Mouse (Mus musculus): Measurements from ENCODE around the gene Oaz3.

Gene Oaz3

GRCm38 (mm10) chr3:94456529-94457000 is 12.8 kb upstream of the Oaz3 start:
- DNase-seq = peak; percentile 74

- DNase-seq = no peak
Observed at GRCm38 (mm10) chr3:94449377-94449776, 5.7 kb upstream of the Oaz3 start.

DNA sequence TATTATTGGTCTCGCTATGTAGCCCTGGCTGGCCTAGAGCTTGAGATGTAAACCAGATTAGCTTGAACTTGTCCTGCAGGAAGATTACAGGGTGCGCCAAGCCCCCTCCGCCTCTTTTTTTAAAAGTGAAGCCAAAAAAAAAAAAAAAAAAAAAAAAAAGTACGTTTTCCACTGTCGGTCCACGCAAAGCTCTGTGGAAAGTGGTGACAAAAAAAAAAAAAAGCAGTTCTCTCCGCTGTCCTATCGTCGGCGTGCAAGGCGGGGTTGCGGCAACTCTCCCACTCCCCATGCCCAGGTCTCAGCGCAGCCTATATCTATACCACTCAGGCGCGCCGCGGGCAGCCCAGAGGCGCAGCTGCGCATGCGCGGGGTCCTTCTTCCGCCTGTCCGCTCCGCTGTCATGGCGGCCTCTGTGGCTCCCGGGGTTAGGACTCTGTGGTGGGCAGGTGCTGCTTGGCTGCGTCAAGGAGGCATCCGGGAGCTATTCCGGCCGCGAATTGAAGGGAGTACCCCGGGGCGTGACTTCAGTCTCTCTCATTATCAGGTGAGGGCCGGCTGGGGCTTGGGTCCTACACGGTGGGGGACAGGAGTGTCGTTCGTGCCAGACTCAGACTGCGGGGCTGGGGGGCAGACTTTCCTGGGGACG is 641 bp downstream of the Oaz3 start, which contains the start of gene Mrpl9:
Gene Mrpl9, plus strand, starts transcription at position 368 of the 646 bp plus-strand sequence.
- peak; percentile 94 for DNase-seq

DNA sequence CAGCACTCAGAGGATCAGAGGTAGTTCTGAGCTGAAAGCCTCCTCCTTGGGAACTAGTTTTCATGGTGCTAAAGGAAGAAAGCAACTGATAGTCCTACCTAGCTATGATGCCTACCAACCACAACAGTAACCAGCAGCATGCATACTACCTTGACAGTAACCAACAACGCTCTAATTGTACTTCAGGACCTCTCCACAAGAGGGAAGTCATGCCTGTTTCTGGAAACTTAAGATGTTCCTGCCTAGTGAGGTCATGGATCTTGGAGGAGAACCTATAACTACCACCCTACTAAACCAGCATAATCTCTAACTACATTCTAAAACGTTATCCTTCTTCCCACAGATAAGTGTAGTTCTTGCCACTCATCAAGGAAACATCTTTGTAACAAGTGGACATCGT is 2.5 kb downstream of the Oaz3 start:
- DNase-seq = no peak

GRCm38 (mm10) chr3:94436420-94436819 is 7.3 kb downstream of the Oaz3 start:
- no peak for DNase-seq

- DNase-seq = no peak
Observed at GRCm38 (mm10) chr3:94434305-94434704, 9.4 kb downstream of the Oaz3 start.

DNA sequence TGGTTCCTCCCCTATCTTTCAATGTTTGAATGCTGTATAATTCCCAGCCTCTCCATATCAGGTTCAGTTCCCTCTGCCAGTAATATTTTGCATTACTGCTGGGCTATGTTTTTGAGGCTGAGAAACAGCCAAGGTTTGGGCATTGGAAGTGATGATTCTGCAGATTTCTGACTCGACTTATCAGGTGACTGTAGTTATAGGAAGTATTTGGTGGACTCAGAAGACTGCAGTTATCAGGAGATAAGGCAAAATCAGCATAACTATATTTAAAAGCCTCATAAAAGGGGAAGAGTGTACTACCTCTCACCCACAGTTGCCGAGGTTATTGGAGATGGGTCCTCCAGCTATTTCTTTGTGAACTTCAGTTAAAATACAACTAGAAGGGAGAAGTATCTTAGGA is 12.7 kb downstream of the Oaz3 start:
- no peak for DNase-seq

GRCm38 (mm10) chr3:94413031-94413679 is 30.6 kb downstream of the Oaz3 start, which contains the start of gene Tdrkh:
TSS of gene Tdrkh (plus strand) at chr3:94413273.
- DNase-seq = peak; percentile 97

GRCm38 (mm10) chr3:94412530-94412929 is 31.2 kb downstream of the Oaz3 start:
- DNase-seq = no peak

DNA sequence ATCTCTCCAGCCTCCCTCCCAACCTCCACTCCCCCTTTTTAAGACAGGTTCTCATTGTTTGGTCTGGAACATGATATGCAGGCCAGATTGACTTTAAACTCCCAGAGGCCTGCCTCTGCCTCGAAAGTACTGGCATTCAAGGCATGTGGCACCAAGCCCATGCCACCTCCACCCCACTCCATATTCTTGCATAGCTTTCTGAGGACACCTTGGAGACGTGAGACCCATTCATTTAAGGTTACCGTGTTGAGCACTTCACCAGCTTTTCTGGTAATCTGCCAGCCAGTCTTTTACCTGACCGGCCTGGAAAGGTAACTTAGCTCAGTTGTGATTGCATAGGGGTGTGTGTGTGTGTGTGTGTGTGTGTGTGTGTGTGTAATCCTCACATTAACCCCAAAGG is 38.2 kb downstream of the Oaz3 start:
- no peak for DNase-seq

- no peak for DNase-seq
Observed at GRCm38 (mm10) chr3:94404366-94405054, 39.2 kb downstream of the Oaz3 start.

- DNase-seq = no peak
Observed at GRCm38 (mm10) chr3:94402451-94402850, 41.3 kb downstream of the Oaz3 start.

DNA sequence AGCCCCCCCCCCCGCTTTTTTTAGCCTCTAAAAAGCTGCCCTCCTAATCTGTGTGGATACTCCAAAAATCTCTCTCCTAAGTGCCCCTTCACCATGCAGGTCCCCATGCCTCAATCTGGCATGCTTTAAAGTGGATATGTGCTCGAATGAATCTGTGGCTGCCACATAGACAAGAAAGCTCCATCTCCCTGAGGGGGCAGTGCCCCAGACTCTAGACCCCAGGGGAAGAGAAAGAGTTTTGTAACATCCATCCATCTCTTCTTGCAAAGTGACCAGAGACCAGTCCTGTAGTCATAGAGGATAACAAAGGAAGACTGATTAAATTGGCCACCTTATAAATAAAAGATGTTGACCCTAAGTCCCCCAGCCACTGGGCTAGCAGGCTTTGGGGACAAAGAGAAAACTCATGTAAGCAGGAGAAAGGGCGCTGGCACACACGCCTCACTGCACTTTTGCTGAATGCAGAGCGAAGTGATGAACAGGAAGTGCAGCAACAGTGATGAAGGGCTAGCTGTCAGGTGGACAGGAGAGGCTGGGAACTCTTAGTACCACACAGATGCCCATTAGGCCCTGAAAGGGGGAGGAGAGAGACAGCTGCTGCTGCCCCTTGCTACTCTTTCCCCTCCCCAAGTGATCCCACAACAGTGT is 43.9 kb downstream of the Oaz3 start:
- DNase-seq = no peak

DNA sequence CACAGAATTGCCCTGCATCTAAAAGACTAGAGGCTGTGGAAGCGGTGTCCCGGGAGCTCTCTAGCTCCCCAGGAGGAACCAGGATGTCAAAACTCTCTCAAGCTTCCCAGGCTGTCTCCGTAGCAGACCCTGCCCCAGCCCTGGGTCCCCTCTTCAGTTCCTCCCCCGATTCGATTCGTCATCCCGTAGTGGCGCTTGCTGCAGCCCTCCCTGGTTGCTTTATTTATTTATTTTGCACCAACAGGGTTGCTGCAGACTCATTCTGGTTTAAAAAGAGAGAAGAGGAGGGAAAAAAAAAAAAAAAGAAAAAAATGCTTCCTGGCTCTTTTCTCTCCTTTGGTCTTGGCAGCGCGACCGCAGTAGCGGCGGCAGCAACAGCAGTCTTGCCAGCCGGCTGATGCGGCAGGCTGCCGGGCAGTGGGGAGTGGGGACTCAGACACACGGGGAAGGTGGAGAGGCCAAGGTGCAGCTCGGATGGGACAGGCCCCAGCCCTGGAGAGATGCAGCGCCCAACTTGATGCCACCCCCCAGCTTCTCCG is 44.7 kb downstream of the Oaz3 start:
- no peak for DNase-seq

GRCm38 (mm10) chr3:94398217-94398616 is 45.5 kb downstream of the Oaz3 start, which contains the start of gene Lingo4:
TSS of gene Lingo4 (plus strand) at chr3:94398517.
- DNase-seq = no peak

- DNase-seq = no peak
Observed at GRCm38 (mm10) chr3:94396851-94397250, 46.9 kb downstream of the Oaz3 start.

- DNase-seq = no peak
Observed at GRCm38 (mm10) chr3:94396336-94396735, 47.4 kb downstream of the Oaz3 start.

DNA sequence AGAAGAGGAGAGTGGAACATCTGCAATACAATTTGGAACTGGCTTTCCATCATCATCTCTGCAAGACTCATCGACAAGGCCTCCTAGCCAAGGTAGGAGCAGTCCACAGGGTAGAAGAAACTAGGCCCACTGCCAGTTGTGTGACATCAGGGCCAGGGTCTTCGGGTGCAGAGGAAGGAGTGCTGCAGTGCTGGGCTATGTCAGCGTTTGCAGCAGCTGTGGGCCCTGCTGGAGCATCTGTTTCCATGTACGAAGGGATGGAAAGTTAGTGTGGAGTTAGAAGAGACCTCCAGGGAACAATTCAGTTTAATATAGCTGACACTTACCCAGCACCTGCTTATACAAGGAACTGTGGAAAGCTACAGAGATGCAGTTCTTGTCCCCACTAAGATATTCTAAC is 50.7 kb downstream of the Oaz3 start:
- no peak for DNase-seq

GRCm38 (mm10) chr3:94392128-94392527 is 51.6 kb downstream of the Oaz3 start:
- no peak for DNase-seq

DNA sequence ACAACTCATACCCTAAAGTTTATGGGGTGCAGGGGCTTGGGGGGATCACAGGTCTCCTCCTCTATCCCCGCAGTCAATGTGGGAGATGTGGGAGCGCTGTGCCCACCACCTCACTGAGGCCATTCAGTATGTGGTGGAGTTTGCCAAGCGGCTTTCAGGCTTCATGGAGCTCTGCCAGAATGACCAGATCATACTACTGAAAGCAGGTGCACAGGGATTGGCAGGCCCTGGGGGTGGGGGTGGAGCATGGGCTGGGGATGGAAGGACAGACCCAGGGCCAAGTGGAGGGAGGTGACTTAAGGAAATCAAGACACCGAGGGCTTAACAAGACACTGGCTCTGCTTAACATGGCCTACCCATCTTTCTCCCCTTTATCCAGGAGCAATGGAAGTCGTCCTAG is 52.7 kb downstream of the Oaz3 start:
- no peak for DNase-seq

DNA sequence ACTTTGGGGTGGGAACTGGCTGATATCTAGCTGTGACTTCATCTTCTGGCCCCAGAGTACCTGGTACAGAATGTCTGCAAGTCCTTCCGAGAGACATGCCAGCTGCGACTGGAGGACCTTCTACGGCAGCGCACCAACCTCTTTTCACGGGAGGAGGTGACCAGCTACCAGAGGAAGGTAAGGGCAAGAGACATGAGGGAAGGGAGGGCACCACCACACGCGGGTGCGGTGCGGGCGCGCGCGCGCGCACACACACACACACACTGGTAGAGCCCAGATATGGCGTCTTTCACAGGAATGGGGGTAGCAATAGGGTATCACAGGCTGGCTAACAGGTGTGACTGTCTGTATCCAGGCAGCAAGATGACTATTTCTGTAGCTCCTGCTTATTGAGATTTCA is 54.3 kb downstream of the Oaz3 start:
- no peak for DNase-seq

GRCm38 (mm10) chr3:94388047-94388446 is 55.7 kb downstream of the Oaz3 start:
- DNase-seq = no peak

- no peak for DNase-seq
Observed at GRCm38 (mm10) chr3:94387391-94387790, 56.3 kb downstream of the Oaz3 start.

Measured in cerebellum, adult 11 months (tissue).